Mouse (Mus musculus): ENCODE results near the gene St8sia6.

Gene St8sia6

DNA sequence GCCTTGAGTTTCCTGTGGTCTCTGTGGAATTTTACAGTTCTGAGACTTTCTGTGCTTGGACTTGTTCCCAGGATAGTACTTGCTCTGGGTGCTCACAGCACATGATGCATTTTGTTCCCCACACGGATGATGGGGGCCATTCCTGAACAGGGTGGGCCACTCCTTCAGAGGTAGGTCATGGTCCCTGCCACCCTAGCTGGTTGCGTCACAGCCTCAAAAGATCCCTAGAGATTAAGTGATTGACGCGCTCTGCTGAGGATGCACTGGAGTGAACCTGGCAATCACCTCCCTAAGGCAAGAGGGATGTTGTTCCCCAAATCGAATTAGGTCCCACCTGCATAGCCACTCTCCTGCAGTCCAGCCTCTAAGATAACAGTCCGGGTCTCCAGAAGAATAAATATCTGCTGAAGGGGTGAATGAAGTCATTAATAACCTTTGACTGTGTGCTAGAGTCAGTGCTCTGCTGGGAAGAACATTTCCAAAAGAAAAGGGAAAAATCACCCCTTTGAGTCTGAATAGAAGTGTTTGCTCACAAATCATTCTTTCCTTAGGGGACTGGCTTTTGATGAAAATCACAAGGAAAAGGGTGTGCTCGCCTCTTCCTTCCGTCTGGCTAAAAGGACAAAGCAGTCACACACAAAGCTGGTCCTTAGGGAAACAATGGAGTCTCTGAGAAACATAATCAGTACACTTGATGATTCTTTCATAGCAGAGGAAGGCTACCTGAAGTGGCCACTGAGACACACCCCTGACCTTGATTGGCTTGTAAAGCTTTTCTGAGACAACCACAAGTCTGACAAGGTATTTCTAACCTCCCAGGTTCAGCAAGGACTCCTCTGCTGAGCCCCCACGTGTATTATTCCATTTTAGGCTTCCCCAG is 26.1 kb downstream of the St8sia6 start:
- in situ Hi-C loops (cut with MboI, MseI): no loop called here

DNA sequence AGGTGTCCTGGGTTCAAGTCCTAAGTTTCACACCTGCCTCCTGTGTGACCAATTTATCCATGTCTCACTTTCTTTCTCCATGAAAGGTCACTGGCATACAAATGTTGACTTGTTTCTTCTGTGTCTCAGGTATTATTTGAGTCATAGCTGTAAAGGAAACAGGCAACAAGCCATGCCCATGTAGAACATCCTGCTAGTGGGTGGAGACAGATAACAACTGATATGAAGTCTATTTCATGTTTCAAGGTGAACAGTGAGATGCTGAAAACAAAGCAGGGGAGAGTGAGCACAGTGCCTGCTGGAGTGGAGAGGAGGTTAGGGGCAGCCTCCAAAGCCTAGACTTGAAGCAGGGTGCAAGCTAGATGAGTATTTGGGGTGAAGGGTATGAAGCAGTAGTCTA is 33.5 kb downstream of the St8sia6 start:
- in situ Hi-C loops (cut with MboI, MseI): no loop called here

DNA sequence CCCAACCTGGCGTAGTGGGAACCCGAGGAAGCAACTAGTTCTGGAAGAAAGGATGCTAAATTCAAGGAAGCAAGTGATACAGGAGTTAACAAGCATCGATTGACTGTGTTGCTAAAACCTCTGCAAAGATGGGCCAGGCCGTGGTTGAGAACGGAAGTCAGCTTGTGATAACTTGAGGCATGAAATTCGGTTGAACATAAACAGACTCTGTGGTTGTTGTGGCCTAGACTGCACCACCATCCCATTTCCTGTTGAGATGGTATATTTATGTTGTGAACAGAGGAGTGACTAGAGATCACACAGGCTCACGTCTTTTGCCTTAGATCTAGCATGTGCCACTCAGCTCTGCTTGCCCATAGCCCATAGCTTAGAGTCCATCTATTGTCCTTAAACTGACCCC is 36.5 kb downstream of the St8sia6 start:
- in situ Hi-C loops (cut with MboI, MseI): no loop called here

DNA sequence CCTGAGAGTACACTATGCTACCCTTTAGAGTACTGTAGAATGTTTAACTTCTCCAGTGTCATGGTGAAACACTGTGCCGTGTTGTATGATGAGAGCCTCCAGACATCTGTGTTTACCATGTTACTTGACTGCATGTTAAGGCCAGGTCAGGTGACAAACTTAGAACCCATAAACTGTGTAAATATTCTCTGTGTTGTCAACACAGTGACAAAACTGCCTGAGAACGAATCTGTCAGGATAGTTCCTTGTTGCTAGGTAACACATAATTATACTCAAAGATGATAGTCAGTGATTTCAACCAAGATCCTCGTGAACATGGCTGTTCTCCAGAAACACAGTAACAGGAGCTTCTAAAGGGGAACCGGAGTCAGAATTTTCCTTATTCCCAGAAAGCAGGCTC is 38.1 kb downstream of the St8sia6 start:
- in situ Hi-C loops (cut with MboI, MseI): no loop called here

DNA sequence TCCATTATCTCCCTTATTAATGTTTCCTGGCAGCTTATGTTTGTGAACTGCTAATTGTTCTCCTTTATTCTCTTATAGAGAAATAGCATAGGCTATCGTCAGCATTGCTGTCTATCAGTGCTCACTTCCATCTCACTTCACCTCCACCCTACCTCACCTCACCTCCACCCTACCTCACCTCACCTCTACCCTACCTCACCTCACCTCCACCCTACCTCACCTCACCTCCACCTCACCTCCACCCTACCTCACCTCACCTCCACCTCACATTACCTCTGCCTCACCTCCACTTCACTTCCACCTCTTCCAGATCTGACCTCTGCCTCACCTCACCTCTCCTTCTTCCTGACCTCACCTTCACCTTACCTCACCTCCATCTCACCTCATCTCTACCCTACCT is 42.2 kb downstream of the St8sia6 start:
- in situ Hi-C loops (cut with MboI, MseI): no loop called here

DNA sequence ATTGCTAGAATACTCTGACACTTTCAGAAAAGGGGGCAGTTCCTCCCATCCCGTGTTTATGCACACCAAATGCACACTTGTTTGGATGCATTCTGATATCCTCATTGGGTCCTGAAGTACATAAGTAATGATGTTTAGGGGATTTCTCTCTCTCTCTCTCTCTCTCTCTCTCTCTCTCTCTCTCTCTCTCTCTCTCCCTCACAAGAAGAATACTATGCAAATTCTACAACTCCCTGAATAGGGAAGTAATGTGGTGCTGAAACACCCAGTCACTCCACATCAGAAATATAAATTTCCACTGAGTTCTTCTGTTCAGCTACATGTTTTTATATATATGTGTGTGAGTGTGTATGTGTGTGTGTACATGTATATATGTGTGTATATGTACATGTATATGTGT is 43.1 kb downstream of the St8sia6 start:
- in situ Hi-C loops (cut with MboI, MseI): no loop called here

DNA sequence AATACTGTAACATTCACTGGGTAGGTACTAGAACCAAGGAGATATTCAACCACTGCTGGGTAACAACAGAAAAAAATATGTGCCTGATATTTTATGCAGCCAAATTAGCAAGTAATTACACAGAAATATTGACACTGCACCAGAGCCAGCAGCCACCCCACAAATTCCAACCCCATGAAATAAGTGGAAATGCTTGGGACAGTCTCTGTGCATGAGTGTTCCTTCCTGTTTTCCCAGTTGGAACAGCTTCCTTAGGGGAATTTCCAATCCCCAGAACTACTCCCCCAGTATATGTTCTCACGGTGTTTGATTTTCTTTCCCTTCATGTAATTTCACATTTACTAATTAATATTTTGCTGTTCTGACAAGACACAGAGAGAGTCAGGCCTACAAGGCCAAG is 43.8 kb downstream of the St8sia6 start:
- in situ Hi-C loops (cut with MboI, MseI): no loop called here

DNA sequence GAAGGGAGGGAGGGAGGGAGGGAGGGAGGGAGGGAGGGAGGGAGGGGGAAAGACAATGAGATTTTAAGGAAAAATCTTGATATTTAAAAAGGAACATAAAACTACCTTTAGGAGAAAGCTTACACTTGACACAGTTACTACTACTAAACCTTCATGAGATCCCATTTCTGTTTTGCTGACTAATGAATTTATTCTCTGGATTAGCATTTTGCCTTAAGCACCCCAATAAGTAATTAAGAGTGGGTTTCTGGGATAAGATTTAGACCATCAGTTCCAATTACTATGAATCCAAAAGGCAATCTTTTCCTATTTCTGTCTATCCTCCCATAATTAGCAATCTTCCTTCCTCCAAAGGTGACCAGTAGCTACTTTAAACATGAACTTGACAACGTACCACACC is 44.7 kb downstream of the St8sia6 start:
- in situ Hi-C loops (cut with MboI, MseI): no loop called here

DNA sequence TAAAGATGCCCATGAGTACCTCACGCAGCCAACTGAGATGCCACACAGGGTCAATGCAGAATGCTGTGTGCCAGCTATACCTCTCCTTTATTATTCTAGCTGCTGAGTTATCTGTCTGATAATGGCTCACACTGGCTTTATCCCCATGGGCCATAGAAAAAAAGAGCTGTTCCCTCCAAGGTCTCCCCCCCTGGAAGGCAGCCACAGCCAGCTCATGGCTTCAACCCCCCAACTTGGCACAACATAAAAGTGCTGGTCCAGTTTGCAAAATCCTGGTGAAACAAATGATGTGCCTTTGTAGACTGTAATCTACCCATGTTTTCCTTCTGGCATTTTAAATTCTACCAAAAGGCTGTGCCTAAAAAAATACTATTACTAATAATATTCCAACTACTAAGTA is 46.3 kb downstream of the St8sia6 start:
- in situ Hi-C loops (cut with MboI, MseI): no loop called here

DNA sequence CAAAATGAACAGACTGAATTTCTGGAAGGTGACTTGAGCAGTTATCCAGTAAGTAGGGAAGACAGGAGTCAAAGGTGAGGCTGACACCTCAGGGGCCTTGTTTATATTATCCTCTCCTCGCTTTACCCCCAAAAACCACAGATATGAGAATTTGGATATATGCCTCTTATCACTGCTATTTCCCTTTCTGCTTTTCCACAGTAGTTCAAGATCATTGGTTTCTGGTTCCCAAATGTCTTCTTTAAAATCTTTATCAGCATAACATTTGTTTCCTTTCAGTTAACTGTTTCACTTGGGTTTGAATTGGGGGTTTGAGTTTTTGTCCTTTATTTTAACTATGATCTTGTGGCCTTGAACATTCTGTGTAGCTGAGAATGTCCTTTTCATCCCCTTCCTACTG is 47.8 kb downstream of the St8sia6 start:
- in situ Hi-C loops (cut with MboI, MseI): no loop called here

DNA sequence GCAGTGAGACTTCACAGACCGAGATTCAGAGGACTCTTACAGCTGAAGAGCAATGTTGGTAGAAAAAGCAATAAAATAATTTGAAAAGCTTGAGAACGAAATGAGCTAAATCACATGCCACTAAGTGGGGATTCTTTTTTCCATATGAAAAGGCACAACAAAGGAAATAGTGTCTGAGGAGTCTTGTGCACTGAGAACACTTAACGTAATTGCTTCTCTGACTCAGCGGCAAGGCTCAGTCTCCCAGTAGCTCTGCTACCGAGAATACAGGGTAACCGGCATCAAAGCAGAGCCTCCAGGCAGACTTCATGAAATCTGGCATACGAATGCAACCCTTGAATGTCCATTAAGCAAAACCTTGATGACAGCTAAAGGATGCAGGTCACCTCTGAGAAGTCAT is 55.2 kb downstream of the St8sia6 start:
- in situ Hi-C loops (cut with MboI, MseI): no loop called here

DNA sequence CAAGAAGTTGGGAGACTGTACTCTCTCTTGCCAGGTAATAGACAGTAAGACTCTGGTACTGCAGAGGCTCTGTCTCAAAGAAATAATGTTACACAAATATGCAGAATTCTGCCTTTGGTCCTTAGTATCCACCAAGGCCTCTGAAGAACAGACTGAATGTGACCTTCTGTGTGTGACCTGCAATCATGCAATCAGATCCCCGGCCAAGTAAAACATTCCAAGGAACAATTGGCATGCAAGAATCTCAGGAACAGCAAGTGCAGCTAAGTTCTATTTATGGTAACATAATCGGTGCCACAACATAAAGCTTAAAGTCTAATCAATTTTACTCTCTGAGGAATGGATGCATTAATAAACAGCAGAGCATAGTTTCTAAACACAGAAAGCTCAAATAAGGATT is 66.0 kb downstream of the St8sia6 start:
- in situ Hi-C loops (cut with MboI, MseI): no loop called here

DNA sequence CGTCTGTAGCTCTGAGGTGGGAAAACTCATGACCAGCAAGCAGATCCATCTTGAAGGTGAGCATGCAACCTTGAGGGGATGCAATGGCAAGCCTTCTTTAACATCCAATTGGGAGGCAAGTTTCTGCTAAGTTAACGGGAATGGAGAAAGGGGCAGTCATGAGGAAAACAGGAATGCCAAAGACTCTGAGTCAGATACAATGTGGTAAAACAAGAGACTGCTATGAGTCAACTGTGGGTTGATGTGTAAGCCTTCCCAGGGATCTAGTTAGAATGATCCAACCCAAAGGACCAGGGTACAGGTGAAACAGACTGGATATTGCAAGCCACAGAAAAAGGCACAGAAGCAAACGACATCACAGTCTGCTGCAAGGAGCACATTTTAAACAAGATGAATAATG is 68.3 kb downstream of the St8sia6 start:
- in situ Hi-C loops (cut with MboI, MseI): no loop called here

DNA sequence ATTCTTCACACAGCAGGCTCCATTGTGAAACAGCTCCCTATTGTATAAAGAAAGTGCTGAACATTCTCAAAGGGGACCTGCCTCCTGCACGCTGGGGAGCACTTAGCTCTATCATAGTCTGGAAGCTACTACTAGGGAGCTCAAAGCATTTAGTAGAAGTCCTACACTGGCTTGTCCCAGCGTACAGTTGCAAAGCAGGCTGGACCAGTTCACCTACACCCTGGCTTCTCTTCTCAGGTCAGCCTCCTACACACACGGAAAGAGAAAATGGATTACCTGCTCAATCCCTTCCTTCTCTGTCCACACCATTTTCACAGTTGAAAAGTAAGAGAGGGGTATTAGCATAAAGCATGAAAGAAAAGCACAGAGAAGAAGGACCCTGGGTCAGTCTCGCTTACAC is 71.6 kb downstream of the St8sia6 start:
- in situ Hi-C loops (cut with MboI, MseI): loop anchor here (5.0 kb wide), 2 partner anchors 50 to 70 kb away; partner anchors contain the start of gene St8sia6 (in 1 of the 2)

DNA sequence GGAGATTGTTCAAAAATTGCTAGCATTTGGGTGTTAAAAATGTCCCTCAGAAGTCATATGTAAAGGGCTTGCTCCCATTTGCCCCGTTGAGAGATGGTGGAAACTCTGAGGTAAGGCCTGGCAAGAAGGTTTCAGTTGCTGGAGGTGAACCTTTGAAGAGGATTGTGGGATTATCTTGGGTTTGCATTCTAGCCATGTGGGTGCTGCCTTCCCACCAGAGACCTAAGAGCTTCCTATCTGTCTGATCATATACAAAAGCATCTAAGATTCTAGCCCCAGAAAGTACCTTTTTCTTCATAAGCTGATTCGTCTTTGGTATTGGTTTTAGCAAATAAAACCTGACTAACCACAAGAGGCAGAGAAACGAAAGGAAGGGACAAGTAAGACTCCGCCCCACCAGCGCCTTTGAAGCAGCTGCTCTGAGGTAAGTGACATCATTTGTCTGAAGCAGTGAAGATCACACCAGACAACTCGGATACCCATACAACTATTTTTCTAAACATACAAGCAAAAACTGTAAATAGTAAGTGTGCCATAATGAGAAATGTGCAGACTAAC is 75.2 kb downstream of the St8sia6 start:
- in situ Hi-C loops (cut with MboI, MseI): no loop called here

DNA sequence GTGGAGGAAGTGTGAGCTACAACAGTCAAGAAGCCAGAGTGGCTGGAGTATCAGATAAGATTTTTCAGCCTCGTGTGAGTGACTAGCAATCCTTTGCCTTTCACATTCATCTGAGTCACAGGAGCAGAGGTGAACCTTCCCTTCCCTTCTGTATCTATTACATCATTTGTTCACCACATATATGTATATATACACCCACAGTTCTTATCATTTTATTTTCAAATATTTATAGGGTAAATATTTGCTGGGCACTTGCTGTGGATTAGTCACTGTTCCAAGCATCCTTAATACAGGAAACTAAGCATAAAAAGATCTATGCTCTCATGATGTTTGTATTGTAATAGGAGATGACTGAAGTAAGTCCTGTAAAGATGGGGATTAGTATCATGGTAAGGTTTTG is 85.1 kb downstream of the St8sia6 start:
- in situ Hi-C loops (cut with MboI, MseI): no loop called here

DNA sequence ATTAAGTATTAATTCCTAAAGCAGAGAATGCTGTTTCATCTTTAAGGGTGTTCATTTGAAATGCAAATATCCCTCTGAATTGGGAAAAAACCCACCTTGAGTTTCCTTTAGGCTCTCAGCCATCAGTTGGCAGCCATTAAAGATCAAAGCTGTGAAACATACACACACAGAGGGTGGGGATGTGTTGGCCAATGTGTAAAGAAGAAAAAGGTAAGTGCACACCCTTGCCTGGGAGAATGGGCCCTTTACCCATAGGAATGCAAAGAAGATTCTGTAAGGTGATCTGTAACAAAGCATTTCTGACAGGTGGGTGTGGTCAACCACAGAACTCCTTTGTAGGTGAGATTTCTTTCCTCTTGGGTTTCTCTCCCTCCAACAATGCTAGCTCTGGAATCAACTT is 96.3 kb downstream of the St8sia6 start:
- in situ Hi-C loops (cut with MboI, MseI): no loop called here

DNA sequence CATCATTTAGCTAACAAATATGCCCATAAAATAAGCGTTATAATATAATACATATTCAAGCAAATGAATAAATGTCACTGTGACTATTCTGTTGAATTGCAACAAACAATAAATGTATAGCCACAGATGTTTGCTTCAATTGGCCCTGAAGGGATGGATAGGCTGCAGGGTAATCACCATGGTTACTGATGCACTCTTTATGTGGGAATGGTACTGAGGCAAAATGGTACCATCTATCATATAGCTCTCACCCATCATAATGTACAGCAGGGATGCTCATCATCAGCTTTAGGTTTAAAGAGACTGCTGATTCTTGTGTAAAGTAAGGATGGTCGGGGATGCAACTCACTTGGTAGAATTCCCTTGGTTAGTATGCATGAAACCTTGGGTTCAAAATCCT is 99.4 kb downstream of the St8sia6 start:
- in situ Hi-C loops (cut with MboI, MseI): no loop called here

DNA sequence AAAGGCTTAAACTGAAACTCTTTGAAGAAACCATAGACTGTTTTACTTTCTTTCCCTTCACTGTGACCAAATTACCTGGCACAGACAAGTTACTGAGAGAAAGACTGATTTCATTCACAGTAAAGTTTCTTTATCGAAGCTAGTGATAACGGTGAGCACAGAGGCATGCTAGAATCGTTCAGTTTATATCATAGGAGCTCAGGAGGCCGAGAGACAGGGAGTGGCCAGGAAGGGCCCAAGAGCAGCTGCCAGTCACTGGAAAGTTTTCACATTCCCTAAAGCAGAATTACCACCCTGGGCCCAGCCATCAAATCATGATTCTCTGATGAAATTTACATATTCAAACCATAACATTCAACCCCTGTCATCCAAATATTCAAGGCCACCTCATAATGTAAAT is 109.5 kb downstream of the St8sia6 start:
- in situ Hi-C loops (cut with MboI, MseI): loop anchor here in 1 of 2 experiments (5.0 kb wide), 1 partner anchor 52 kb away; no protein-coding TSS in a partner anchor

DNA sequence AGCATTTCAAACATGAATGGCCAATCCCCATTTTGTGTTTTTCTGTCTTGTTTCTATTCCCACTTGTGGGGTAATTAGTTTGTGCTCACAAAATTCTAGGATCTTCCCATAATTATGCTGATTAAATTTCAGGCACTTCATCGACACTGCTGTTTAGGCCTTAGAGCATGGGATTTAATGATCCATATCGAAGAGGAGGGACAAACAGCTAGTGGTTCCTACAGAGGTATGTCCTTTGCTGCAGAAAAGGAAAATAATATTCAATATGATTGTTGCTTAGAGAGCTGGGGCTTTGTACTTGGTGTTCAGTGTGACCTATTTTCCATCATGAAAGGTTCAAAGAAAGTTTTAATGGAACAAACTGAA is 110.7 kb downstream of the St8sia6 start:
- in situ Hi-C loops (cut with MboI, MseI): loop anchor here in 1 of 2 experiments (5.0 kb wide), 1 partner anchor 51 kb away; no protein-coding TSS in a partner anchor

DNA sequence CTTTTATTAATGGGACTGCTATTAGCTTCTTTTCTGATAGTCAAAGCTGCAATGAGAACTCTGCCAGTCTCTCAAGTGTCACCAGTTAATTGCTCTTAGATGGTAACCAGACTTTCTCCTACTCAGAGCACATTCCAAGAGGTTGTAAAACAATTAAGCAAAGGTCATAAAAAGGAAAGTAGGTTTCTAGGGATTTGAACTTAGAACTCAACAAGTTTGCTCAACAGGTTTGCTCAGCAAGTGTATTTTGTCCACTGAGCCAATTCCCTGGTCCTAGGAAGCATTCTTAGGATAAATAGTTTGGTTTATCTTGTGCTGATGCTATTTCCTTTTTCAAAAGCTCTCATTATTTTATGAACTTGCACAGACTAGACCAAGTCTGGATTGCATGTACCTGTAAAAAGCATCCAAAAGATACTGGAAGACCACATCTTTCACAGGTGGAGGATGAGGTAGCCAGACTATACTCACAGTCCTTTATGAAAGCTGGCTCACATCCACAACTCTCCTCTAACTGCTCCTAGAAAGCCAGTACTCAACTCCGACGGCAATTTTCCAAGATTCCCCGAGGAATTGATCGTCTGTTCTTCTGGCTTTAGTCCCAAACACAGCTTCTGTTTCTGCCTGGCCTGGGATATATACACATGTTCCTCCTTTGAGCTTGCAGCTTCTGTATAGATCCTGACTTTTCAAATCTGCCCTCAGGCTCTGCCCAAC is 111.2 kb downstream of the St8sia6 start:
- in situ Hi-C loops (cut with MboI, MseI): loop anchor here in 1 of 2 experiments (5.0 kb wide), 1 partner anchor 50 kb away; no protein-coding TSS in a partner anchor

DNA sequence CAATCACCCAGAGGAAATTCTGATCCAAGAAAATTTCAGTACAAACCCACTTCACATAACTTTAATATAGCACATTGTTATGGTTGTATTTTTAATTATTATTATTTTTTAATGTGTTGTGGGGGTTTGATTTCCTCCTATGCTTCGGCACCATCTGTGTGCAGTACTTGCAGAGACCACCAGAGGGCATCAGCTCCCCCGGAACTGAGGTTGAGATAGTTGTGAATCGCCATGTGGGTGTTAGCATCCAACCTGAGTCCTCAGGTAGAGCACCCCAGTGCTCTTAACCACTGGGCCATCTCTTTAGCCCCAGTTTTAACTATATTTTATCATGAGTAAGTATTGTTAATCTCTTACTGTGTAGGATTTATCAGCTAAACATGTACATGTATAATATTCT is 120.9 kb downstream of the St8sia6 start:
- in situ Hi-C loops (cut with MboI, MseI): loop anchor here (5.0 to 10.0 kb wide), 4 partner anchors 49 to 182 kb away; partner anchors contain the start of gene St8sia6 (in 1 of the 2)

Measured in T-helper 17 cell (primary cell).